ENCODE assay signal across 16 mouse cellular contexts in genomic region chr17:48500846-48501445, GRCm38 (mm10). TPM values are rescaled to one million over a fixed set of nuclear protein-coding genes. Genes with fewer than 3 reads are reported as not detected.
DNase-seq lines count a peak whose midpoint lies in the region; ATAC-seq and TF ChIP-seq lines count a peak whose summit lies in the region.
"Had no signal": no experiment of that assay in that cellular context is flagged by ENCODE, and none has a peak within 500 bp of the region (broad histone marks: within the 10 kb centered on the region; RNA-seq: fewer than 3 reads in every experiment).

No protein-coding gene starts in this region.

- H3K9me3 ChIP-seq in liver, postnatal 0 days (ENCODE audit: low read length), result no peaks in the 10 kb centered on the region
- H3K9me3 ChIP-seq in hindbrain, embryonic 13.5 days, result no peaks in the 10 kb centered on the region
- H3K9me3 ChIP-seq: heart, embryonic 15.5 days; lung, embryonic 15.5 days; neural tube, embryonic 13.5 days had no signal

- DNase-seq in gastrocnemius, adult 18-20 months (ENCODE audit: low spot score), result peak; percentile 1
- no peak for DNase-seq in gastrocnemius, adult 8-10 months (ENCODE audit: low spot score in 2 of 2)
- peak; percentile 92 for DNase-seq in liver, adult 2 months (ENCODE audit: extremely low read depth, low read depth, low spot score)
- no peak for DNase-seq in liver, postnatal 0 days
- DNase-seq in heart, postnatal 36 days, result peak; percentile 34 to 43
- DNase-seq in thymus, postnatal 4 days, result no peak
- DNase-seq: cerebellum, postnatal 36 days; gastrocnemius, adult 2 months; liver; right cerebral cortex, adult 18-20 months had no signal

- no peak overlapping the region for H3K4me2 ChIP-seq in liver, postnatal 0 days (ENCODE audit: low read depth, low read length)
- no peak overlapping the region for H3K4me2 ChIP-seq in hindbrain, embryonic 13.5 days
- H3K4me2 ChIP-seq: heart, embryonic 15.5 days; lung, embryonic 15.5 days; neural tube, embryonic 13.5 days had no signal

- no peak for TF ChIP-seq POLR2A in liver, adult 2 months (IDR thresholded peaks at IDR 0.05; ENCODE audit: extremely low read depth, insufficient read depth, low read length)

- H3K79me2 ChIP-seq in liver, adult 2 months (ENCODE audit: control insufficient read depth, insufficient read depth, low read length), result no peaks in the 10 kb centered on the region

- no peaks in the 10 kb centered on the region for H3K36me3 ChIP-seq in liver, adult 2 months (ENCODE audit: control insufficient read depth, insufficient read depth, low read length)
- no peaks in the 10 kb centered on the region for H3K36me3 ChIP-seq in liver, postnatal 0 days (replicated peaks; ENCODE audit: insufficient read depth, low read length)
- H3K36me3 ChIP-seq in hindbrain, embryonic 13.5 days, result no peaks in the 10 kb centered on the region
- H3K36me3 ChIP-seq: heart, embryonic 15.5 days; lung, embryonic 15.5 days; neural tube, embryonic 13.5 days had no signal

- H3K9ac ChIP-seq in liver, adult 2 months (ENCODE audit: low read depth, low read length), result no peak overlapping the region
- no peak overlapping the region for H3K9ac ChIP-seq in liver, postnatal 0 days (replicated peaks)
- H3K9ac ChIP-seq in hindbrain, embryonic 13.5 days, result no peak overlapping the region
- H3K9ac ChIP-seq: heart, embryonic 15.5 days; lung, embryonic 15.5 days; neural tube, embryonic 13.5 days had no signal

- no peak for ATAC-seq in liver, postnatal 0 days
- ATAC-seq in hindbrain, embryonic 13.5 days (ENCODE audit: low FRiP score), result no peak
- ATAC-seq: activated CD4-positive, CD25-positive, alpha-beta regulatory T cell, adult 4 months had no signal

- TF ChIP-seq EP300 in liver, postnatal 0 days (IDR thresholded peaks at IDR 0.05; ENCODE audit: low read depth), result no peak

- TF ChIP-seq CTCF in liver, adult 2 months (IDR thresholded peaks at IDR 0.05; ENCODE audit: low read depth, low read length), result no peak
- no peak for TF ChIP-seq CTCF in liver, postnatal 0 days (IDR thresholded peaks at IDR 0.05; ENCODE audit: low read depth)

- WGBS in liver, adult 2 months, result 20% methylated on average over 7 of the region's 7 CpGs
- WGBS in liver, postnatal 0 days (ENCODE audit: insufficient replicate concordance), result 73% methylated on average over 7 of the region's 7 CpGs
- WGBS in hindbrain, embryonic 13.5 days, result 79% methylated on average over 7 of the region's 7 CpGs

- intact Hi-C loops in heart, postnatal 36 days (cut with DNase I), result no loop called here

- no peaks in the 10 kb centered on the region for H3K27me3 ChIP-seq in liver, adult 2 months (ENCODE audit: control insufficient read depth, insufficient read depth, low read length)
- H3K27me3 ChIP-seq in liver, postnatal 0 days (ENCODE audit: insufficient read depth, low read length), result no peaks in the 10 kb centered on the region
- no peaks in the 10 kb centered on the region for H3K27me3 ChIP-seq in hindbrain, embryonic 13.5 days
- H3K27me3 ChIP-seq: heart, embryonic 15.5 days; lung, embryonic 15.5 days; neural tube, embryonic 13.5 days had no signal

- peak overlapping the region; percentile 61 for H3K27ac ChIP-seq in liver, adult 2 months (replicated peaks; ENCODE audit: insufficient read depth, low read depth, low read length)
- no peak overlapping the region for H3K27ac ChIP-seq in liver, postnatal 0 days (ENCODE audit: low read depth)
- H3K27ac ChIP-seq in hindbrain, embryonic 13.5 days, result no peak overlapping the region
- H3K27ac ChIP-seq: gastrocnemius, adult 2 months; heart, embryonic 15.5 days; lung, embryonic 15.5 days; neural tube, embryonic 13.5 days had no signal

- no peak overlapping the region for H3K4me3 ChIP-seq in liver, adult 2 months (ENCODE audit: insufficient read depth, low read depth, low read length)
- H3K4me3 ChIP-seq in liver, postnatal 0 days (ENCODE audit: low read depth, low read length), result no peak overlapping the region
- no peak overlapping the region for H3K4me3 ChIP-seq in hindbrain, embryonic 13.5 days
- H3K4me3 ChIP-seq: gastrocnemius, adult 2 months; heart, embryonic 15.5 days; lung, embryonic 15.5 days; neural tube, embryonic 13.5 days had no signal

- H3K4me1 ChIP-seq in liver, adult 2 months (ENCODE audit: control insufficient read depth, insufficient read depth, low read length), result peaks cover 12% of the 10 kb centered on the region
- H3K4me1 ChIP-seq in liver, postnatal 0 days (ENCODE audit: insufficient read depth), result no peaks in the 10 kb centered on the region
- H3K4me1 ChIP-seq in hindbrain, embryonic 13.5 days (replicated peaks), result peaks cover 23% of the 10 kb centered on the region
- H3K4me1 ChIP-seq: lung, embryonic 15.5 days had no signal

RNA-seq across cellular contexts. Expression of gene Unc5cl, which starts 46.2 kb away (rescaled TPM):
- not detected for total RNA-seq in gastrocnemius, adult 18-20 months (2021)
- total RNA-seq in gastrocnemius, adult 8-10 months (2022), result not detected
- total RNA-seq in liver, adult 2 months (2014; rRNA removed), result 0.20 TPM in 1 of 2 replicates, not detected in the other
- polyA plus RNA-seq in liver, adult 2 months (2012; rRNA removed), result 0.05 and 0.43 TPM in 2 replicates
- polyA plus RNA-seq in liver, postnatal 0 days (2015; fragmentation: Nextera tagmentation; extraction: Ambion mirVana), result 0.68 and 0.92 TPM in 2 replicates
- total RNA-seq in heart, postnatal 36 days (2021), result under 1 TPM in 1 of 2 experiments, not detected in 1; 0.24 TPM
- polyA plus RNA-seq in hindbrain, embryonic 13.5 days (2015; fragmentation: Nextera tagmentation; extraction: Ambion mirVana), result 0.26 and 0.38 TPM in 2 replicates
- total RNA-seq: gastrocnemius, adult 2 months had no signal

RNA-seq across cellular contexts. Expression of gene Tspo2, which starts 49.6 kb away (rescaled TPM):
- not detected for total RNA-seq in gastrocnemius, adult 18-20 months (2021)
- total RNA-seq in gastrocnemius, adult 8-10 months (2022), result not detected
- not detected in 2 replicates for total RNA-seq in liver, adult 2 months (2014; rRNA removed)
- 0.34 TPM in 1 of 2 replicates, not detected in the other for polyA plus RNA-seq in liver, adult 2 months (2012; rRNA removed)
- polyA plus RNA-seq in liver, postnatal 0 days (2015; fragmentation: Nextera tagmentation; extraction: Ambion mirVana), result 61.1 and 65.2 TPM in 2 replicates
- total RNA-seq in heart, postnatal 36 days (2021), result under 1 TPM; 0.27 to 0.64 TPM
- polyA plus RNA-seq in hindbrain, embryonic 13.5 days (2015; fragmentation: Nextera tagmentation; extraction: Ambion mirVana), result 1.8 and 2.7 TPM in 2 replicates
- total RNA-seq: gastrocnemius, adult 2 months; layer of hippocampus, postnatal 10 days had no signal

Comparison
In these comparisons a context has a peak if more than half of its experiments do, and no peak if none do; other contexts are left out.
1. DNase-seq: peak in gastrocnemius, adult 18-20 months (single experiment), liver, adult 2 months (single experiment) and heart, postnatal 36 days (2 of 2); none in gastrocnemius, adult 8-10 months (0 of 2), liver, postnatal 0 days (single experiment) and thymus, postnatal 4 days (single experiment).